In genomic region chr11:75460844-75461742, GRCm38 (mm10) we compare ENCODE assay signal across 8 mouse cellular contexts. TPM values are rescaled to one million over a fixed set of nuclear protein-coding genes. Genes with fewer than 3 reads are reported as not detected.
DNase-seq lines count a peak whose midpoint lies in the region; ATAC-seq and TF ChIP-seq lines count a peak whose summit lies in the region.

TSS of gene Tlcd2 (plus strand) at chr11:75461715.

- H3K4me2 ChIP-seq in forebrain, embryonic 12.5 days, result peak within 1 kb of the TSS; percentile 97
- H3K4me2 ChIP-seq in heart, postnatal 0 days (ENCODE audit: low read depth, low read length), result peak within 1 kb of the TSS; percentile 86
- peak within 1 kb of the TSS; percentile 87 for H3K4me2 ChIP-seq in liver, embryonic 16.5 days (ENCODE audit: low read depth, low read length)
- peak within 1 kb of the TSS; percentile 98 for H3K4me2 ChIP-seq in neural tube, embryonic 13.5 days

- under 1% methylated on average over 46 of the region's 46 CpGs for WGBS in forebrain, embryonic 12.5 days
- WGBS in heart, postnatal 0 days, result under 1% methylated on average over 46 of the region's 46 CpGs
- WGBS in liver, embryonic 16.5 days (ENCODE audit: insufficient replicate concordance), result under 1% methylated on average over 46 of the region's 46 CpGs
- WGBS in neural tube, embryonic 13.5 days, result under 1% methylated on average over 46 of the region's 46 CpGs

- H3K36me3 ChIP-seq in E14TG2a.4 (ENCODE audit: insufficient read depth, low read length), result peaks cover 26% of the 10 kb centered on the region
- H3K36me3 ChIP-seq in forebrain, embryonic 12.5 days (replicated peaks), result peaks cover 9% of the 10 kb centered on the region; the same call in 1 of the 2 replicates
- peaks cover 27% of the 10 kb centered on the region for H3K36me3 ChIP-seq in heart, postnatal 0 days (replicated peaks; ENCODE audit: control insufficient read depth, insufficient read depth, low read length)
- peaks cover 24% of the 10 kb centered on the region for H3K36me3 ChIP-seq in liver, embryonic 16.5 days (ENCODE audit: control insufficient read depth, insufficient read depth)
- H3K36me3 ChIP-seq in neural tube, embryonic 13.5 days, result peaks cover 12% of the 10 kb centered on the region
- H3K36me3 ChIP-seq in testis, adult 2 months (ENCODE audit: control insufficient read depth, insufficient read depth, low read length), result no peaks in the 10 kb centered on the region

- H3K9ac ChIP-seq in forebrain, embryonic 12.5 days, result peak within 1 kb of the TSS; percentile 70
- H3K9ac ChIP-seq in heart, postnatal 0 days (replicated peaks; ENCODE audit: low read depth, low read length), result peak within 1 kb of the TSS; percentile 93
- peak within 1 kb of the TSS; percentile 83 for H3K9ac ChIP-seq in liver, embryonic 16.5 days (ENCODE audit: low read depth, low read length)
- peak within 1 kb of the TSS; percentile 79 for H3K9ac ChIP-seq in neural tube, embryonic 13.5 days

- peak; percentile 95 for ATAC-seq in forebrain, embryonic 12.5 days (ENCODE audit: low FRiP score)
- peak; percentile 87 for ATAC-seq in heart, postnatal 0 days (ENCODE audit: insufficient read depth, low read depth)
- peak; percentile 81 for ATAC-seq in liver, embryonic 16.5 days (ENCODE audit: low read depth)
- ATAC-seq in neural tube, embryonic 13.5 days (ENCODE audit: low read depth), result peak; percentile 95

- no peaks in the 10 kb centered on the region for H3K9me3 ChIP-seq in E14TG2a.4 (ENCODE audit: low read length)
- H3K9me3 ChIP-seq in forebrain, embryonic 12.5 days, result no peaks in the 10 kb centered on the region
- H3K9me3 ChIP-seq in heart, postnatal 0 days (replicated peaks; ENCODE audit: control insufficient read depth, low read length), result no peaks in the 10 kb centered on the region
- no peaks in the 10 kb centered on the region for H3K9me3 ChIP-seq in liver, embryonic 16.5 days (replicated peaks; ENCODE audit: control insufficient read depth, low read length)
- H3K9me3 ChIP-seq in neural tube, embryonic 13.5 days, result no peaks in the 10 kb centered on the region

- peaks cover 65% of the 10 kb centered on the region for H3K4me1 ChIP-seq in E14TG2a.4 (replicated peaks; ENCODE audit: low read depth, low read length)
- H3K4me1 ChIP-seq in forebrain, embryonic 12.5 days, result peaks cover 26% of the 10 kb centered on the region
- H3K4me1 ChIP-seq in heart, postnatal 0 days (ENCODE audit: control insufficient read depth, insufficient read depth), result peaks cover 27% of the 10 kb centered on the region
- peaks cover 57% of the 10 kb centered on the region for H3K4me1 ChIP-seq in liver, embryonic 16.5 days (ENCODE audit: control insufficient read depth, low read depth, low read length)
- peaks cover 36% of the 10 kb centered on the region for H3K4me1 ChIP-seq in neural tube, embryonic 13.5 days (replicated peaks)
- peaks cover 36% of the 10 kb centered on the region for H3K4me1 ChIP-seq in testis, adult 2 months (ENCODE audit: control insufficient read depth, insufficient read depth, low read length)

- TF ChIP-seq EP300 in heart, postnatal 0 days (IDR thresholded peaks at IDR 0.05; ENCODE audit: low read depth), result peak; percentile 44

- H3K4me3 ChIP-seq in E14TG2a.4 (replicated peaks; ENCODE audit: low read length), result peak within 1 kb of the TSS; percentile 88
- H3K4me3 ChIP-seq in forebrain, embryonic 12.5 days (replicated peaks), result peak within 1 kb of the TSS; percentile 72
- H3K4me3 ChIP-seq in heart, postnatal 0 days (ENCODE audit: low read depth, low read length), result peak within 1 kb of the TSS; percentile 87
- peak within 1 kb of the TSS; percentile 77 for H3K4me3 ChIP-seq in liver, embryonic 16.5 days (ENCODE audit: low read depth, low read length)
- H3K4me3 ChIP-seq in neural tube, embryonic 13.5 days, result peak within 1 kb of the TSS; percentile 75
- H3K4me3 ChIP-seq in testis, adult 2 months (ENCODE audit: control insufficient read depth, low read depth, low read length), result peak within 1 kb of the TSS; percentile 85

- H3K27ac ChIP-seq in forebrain, embryonic 12.5 days, result peak within 1 kb of the TSS; percentile 94
- H3K27ac ChIP-seq in heart, postnatal 0 days (ENCODE audit: low read depth), result peak within 1 kb of the TSS; percentile 97
- H3K27ac ChIP-seq in liver, embryonic 16.5 days (ENCODE audit: low read length), result peak within 1 kb of the TSS; percentile 98
- H3K27ac ChIP-seq in neural tube, embryonic 13.5 days (replicated peaks), result peak within 1 kb of the TSS; percentile 91
- peak within 1 kb of the TSS; percentile 95 for H3K27ac ChIP-seq in testis, adult 2 months (ENCODE audit: control insufficient read depth, insufficient read depth, low read depth, low read length)

- TF ChIP-seq POLR2A in testis, adult 2 months (IDR thresholded peaks at IDR 0.05; ENCODE audit: control insufficient read depth, low read depth, low read length), result peak; percentile 100

- H3K27me3 ChIP-seq in E14TG2a.4 (ENCODE audit: insufficient read depth, low read length), result no peaks in the 10 kb centered on the region
- H3K27me3 ChIP-seq in forebrain, embryonic 12.5 days, result peaks cover 7% of the 10 kb centered on the region; the same call in 1 of the 2 replicates
- H3K27me3 ChIP-seq in heart, postnatal 0 days (ENCODE audit: control insufficient read depth, insufficient read depth, low read length), result no peaks in the 10 kb centered on the region
- H3K27me3 ChIP-seq in liver, embryonic 16.5 days (ENCODE audit: control insufficient read depth, insufficient read depth, low read depth, low read length), result no peaks in the 10 kb centered on the region
- no peaks in the 10 kb centered on the region for H3K27me3 ChIP-seq in neural tube, embryonic 13.5 days
- H3K27me3 ChIP-seq in testis, adult 2 months (ENCODE audit: control insufficient read depth, insufficient read depth, low read length), result no peaks in the 10 kb centered on the region

- TF ChIP-seq CTCF in E14TG2a.4 (conservative IDR thresholded peaks at IDR 0.05; ENCODE audit: low read length), result no peak
- no peak for TF ChIP-seq CTCF in heart, postnatal 0 days (IDR thresholded peaks at IDR 0.05; ENCODE audit: low read depth)
- peak; percentile 21; the same call in 1 of the 2 replicates for TF ChIP-seq CTCF in testis, adult 2 months (IDR thresholded peaks at IDR 0.05; ENCODE audit: control insufficient read depth, insufficient read depth, insufficient replicate concordance, low read depth, low read length)

- DNase-seq in c-Kit-positive CD71-positive TER-119-positive erythroid progenitor cells, embryonic 14.5 days (ENCODE audit: low spot score), result peak; percentile 100
- DNase-seq in heart, postnatal 0 days (ENCODE audit: low spot score), result peak; percentile 100
- peak; percentile 99 to 100 for DNase-seq in kidney, postnatal 4 days

RNA-seq across cellular contexts. Expression of gene Tlcd2, which starts in this region (rescaled TPM):
- 4.9 and 7.1 TPM in 2 replicates for polyA plus RNA-seq in forebrain, embryonic 12.5 days (2016; fragmentation: Nextera tagmentation; extraction: Ambion mirVana)
- total RNA-seq in heart, postnatal 0 days (2014; rRNA removed; ENCODE audit: low replicate concordance), result 9.2 and 25.3 TPM in 2 replicates
- polyA plus RNA-seq in heart, postnatal 0 days (2015; fragmentation: Nextera tagmentation; extraction: Ambion mirVana), result 14.2 and 16.9 TPM in 2 replicates
- polyA plus RNA-seq in liver, embryonic 16.5 days (2015; fragmentation: Nextera tagmentation; extraction: Ambion mirVana), result 19.6 and 20.4 TPM in 2 replicates
- polyA plus RNA-seq in neural tube, embryonic 13.5 days (2015; fragmentation: Nextera tagmentation; extraction: Ambion mirVana), result 3.9 and 4.3 TPM in 2 replicates
- 6.8 and 7.3 TPM in 2 replicates for polyA plus RNA-seq in testis, adult 2 months (2012; rRNA removed)

Comparison
In these comparisons a context has a peak if more than half of its experiments do, and no peak if none do; other contexts are left out.
1. Peak in every context shown above with its lines: DNase-seq, ATAC-seq, H3K4me3 ChIP-seq and H3K27ac ChIP-seq.